Mouse (Mus musculus) retina, embryonic 14.5 days (tissue): Measurements from ENCODE around the gene Eif2b4.

ENCODE experiments used
- DNase-seq: peaks from one replicate; pipeline ENCODE4 v3.0.0-alpha.2; 2015; ENCODE audit warnings: low spot score

The Eif2b4 gene

DNA sequence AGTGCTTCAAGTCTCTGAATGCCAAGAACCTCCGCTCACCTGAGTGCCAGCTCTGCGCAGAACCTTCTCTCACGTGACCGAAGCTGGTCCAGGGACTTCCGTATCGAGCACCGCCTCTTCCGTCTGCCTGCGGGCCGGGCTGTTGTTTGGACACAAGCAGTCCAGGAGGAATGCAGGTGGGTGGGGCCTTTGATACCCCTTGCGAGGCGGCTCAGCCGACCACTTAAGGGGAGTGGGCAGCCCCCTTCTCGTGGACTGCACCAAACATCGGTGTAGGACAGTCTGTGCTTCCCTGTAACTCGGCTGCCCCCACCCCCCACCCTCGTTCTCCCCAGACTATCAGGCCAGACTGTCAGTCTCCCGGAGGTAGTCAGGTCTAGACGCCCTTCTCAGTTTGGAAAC, 39.1 kb downstream of the Eif2b4 start, which contains the start of gene Mpv17:
Gene Mpv17, minus strand, starts transcription at position 100 of the 402 bp plus-strand sequence.
- DNase-seq: peak; percentile 83

DNA sequence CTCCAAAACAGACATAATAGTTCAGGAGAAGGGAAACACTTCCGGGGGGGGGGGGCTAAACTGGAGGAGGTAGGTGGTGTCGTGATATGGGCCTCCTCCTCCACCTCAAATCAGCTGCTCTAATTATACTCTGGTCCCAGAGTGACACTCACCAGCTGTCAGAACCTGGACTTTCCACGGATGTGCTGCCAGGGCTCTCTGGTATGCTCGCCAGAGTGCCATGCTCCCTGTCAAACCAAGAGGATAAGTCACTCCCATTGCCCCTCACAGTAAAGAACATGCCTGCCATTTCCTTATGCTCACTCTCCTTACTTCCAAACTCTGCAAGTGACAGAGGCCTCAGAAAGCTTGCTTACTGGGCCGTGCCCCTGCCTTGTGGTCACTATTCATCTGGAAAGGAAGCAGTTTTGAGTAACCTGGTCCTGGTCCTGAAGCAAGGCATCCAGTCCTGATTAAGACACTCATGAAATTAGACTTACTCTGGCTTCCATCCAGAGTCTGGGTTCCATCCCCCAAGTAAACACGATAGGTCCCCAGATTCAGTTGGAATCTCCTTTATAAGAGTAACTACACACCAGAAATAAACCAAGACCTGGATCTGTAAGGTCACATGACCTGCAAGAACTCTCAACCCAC, 39.6 kb downstream of the Eif2b4 start:
- peak; percentile 6 for DNase-seq

DNA sequence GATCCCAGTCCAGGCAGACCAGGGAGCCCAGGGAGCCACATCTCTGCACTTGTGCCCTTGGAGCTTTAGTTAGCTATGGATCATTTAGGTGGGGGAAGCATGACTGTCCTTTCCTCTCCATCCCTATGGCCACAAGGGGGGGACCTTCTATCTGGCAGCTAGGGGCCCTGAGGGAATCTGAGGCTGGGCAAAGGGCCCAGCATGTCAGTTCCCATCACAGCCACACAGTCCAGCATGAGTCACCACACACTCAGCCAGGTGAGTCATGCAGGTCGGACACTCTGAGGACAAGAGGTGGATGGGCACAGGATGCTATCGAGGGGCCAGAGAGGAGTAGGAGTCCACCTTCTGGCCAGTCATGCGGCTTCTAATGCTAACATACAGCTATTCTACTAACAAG, 41.5 kb downstream of the Eif2b4 start:
- no peak for DNase-seq

DNA sequence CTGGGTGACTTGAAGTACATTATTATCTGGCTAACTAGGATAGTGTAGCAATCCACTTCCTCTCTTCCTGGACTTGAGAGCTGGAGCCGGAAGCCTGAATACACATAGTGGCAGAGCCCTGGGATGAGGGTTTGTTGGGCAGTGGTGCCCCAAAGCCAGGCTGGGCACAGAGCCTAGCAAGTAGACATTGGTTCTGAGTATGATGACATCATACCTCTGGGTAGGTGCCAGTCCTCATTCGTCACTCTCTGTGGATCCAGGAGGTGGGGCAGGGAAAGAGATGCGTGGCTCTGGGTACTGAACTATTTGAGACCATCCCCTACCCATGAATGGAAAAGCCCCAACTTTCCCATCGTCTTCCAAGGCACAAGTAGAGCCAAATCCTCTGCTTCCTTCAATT, 43.4 kb downstream of the Eif2b4 start:
- DNase-seq: no peak

DNA sequence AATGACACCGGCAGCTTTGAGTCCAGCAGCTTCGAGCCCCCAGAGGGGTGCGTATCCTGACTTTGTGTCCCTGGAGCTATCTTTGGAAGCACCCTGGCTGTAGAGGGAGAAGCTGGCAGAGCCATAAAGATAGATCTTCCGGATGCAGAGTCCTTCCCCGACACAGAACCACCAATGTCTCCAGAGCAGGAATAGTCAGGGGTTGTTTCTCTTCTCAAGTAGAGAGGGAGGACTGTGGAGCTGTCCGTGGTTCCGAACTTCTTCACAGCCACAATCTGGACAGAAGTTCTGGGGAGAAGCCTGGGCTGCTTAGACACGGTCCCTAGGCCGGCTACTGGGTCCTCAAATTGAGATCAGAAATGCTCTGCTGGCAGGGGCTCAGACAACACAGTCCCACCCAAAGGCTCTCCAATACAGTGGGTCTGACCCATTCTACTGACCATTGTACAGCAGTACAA, 54.2 kb downstream of the Eif2b4 start:
- no peak for DNase-seq

DNA sequence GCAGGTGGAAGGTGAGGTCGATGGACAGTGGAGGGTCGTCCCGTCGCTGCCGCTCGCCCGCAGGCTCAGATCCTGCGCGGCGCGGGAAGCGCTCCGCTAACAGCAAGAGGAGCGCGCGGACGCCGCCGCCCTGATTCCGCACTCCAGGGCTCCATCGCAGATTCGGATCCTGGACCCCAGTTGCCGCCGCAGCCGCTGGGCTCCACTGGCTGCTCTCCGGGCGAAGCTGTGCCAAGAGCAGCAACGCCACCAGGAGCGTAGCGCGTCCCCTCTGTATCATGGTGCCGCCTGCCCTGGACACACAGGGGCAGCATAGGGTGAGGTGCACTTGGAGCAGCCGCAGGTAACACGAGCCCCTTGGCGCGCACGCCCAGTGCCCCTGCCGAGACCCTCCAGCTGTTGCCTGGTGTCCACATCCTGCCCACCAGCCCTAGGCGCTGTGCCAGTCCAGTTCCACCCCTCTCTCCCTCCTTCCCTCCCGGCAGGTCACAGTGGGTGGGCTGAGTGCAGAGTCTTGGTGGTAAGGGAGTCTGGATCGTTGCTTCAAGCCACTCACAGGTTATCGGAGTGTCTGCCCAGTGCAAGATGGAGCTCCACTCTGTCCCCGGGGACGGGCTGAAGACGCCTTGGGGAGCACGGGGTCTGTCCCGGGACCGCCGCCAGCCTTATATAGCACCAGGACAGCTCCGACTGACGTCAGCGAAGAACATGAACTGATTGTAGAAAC, 54.8 kb downstream of the Eif2b4 start, which contains the start of gene Ucn:
Gene Ucn, minus strand, starts transcription at position 589 of the 727 bp plus-strand sequence.
- peak; percentile 18 for DNase-seq

DNA sequence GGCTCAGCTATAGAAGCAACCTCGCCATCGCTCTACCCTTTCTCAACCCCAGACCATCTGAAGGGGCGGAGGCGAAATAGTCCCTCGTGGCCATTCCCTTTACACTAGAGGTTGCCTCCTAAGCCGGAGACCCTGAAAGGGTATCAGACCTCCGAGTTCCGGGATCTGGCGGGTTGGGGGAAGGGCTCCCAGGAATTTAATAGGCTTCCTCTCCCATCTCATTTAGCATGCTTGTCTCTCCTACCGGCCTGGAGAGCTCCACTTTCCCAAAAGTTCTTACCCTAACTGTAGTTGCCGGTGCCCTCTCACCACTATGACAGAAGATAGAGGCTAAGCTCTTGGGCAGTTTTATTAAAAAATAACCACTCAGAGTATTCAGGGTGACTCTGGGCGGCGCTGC, 55.6 kb downstream of the Eif2b4 start:
- DNase-seq: no peak
